Mouse (Mus musculus): ENCODE results near the gene Rbpjl.

Rbpjl gene

DNA sequence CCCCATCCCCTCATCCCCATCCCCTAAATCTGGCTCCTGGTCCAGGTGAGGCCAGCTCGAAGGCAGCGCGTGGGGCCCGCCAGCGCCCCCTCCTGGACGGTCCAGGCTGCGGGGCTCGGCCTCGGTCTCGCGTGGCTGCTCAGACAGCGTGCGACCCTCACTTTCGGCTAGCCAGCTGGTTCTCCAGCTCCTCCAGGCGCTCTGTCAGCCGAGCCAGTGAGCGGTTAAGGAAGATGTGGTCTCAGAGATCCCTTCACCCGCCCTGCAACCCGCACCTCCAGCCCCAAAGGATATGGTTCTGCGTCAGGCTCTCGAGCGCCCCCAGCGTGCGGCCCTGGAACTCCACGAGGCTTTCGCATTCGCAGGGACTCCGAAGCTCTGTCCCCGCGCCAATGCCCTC lies 13.4 kb upstream of the Rbpjl start:
- in situ Hi-C loops (cut with MboI, MseI): no loop called here

DNA sequence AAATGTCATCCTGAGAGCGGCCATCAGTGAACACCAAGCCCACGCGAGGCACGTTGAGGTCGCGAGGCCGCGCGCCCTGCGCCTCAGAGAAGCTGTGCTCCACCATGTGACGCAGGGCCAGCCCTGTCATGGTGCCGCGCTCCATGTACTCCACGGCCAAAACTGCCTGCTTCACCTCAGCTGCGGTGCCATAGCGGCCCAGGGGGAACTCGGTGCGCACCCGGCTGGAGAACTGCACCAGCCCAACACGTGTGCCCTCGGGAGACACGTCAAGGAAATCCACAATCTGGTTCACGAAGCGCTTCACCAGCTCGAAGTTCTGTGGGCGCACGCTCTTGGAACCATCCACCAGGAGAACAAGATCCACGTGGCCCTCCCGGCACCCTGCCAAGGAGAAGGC lies 9.8 kb upstream of the Rbpjl start:
- in situ Hi-C loops (cut with MboI, MseI): no loop called here

DNA sequence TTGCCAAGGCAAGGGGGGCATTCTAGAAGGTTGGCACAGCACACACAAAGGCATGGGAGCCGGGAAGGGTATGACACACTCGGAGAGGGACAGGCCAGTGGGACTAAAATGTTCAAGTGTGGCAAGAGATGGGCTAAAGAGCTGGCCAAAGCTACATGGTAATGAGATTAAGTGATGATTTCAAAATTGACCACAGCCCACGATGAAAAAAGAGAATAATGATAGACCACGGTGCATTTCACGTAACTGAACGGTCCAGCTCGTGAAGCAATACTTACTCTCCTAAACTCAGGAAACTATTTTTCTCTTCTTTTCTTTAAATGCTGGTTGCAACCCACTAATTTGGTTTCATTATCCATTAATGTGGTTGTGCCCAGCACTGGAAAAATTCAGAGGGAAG lies 6.9 kb upstream of the Rbpjl start:
- in situ Hi-C loops (cut with MboI, MseI): no loop called here

- in situ Hi-C loops (cut with MboI, MseI): no loop called here
Observed at GRCm38 (mm10) chr2:164396911-164397310, 6.0 kb upstream of the Rbpjl start.

DNA sequence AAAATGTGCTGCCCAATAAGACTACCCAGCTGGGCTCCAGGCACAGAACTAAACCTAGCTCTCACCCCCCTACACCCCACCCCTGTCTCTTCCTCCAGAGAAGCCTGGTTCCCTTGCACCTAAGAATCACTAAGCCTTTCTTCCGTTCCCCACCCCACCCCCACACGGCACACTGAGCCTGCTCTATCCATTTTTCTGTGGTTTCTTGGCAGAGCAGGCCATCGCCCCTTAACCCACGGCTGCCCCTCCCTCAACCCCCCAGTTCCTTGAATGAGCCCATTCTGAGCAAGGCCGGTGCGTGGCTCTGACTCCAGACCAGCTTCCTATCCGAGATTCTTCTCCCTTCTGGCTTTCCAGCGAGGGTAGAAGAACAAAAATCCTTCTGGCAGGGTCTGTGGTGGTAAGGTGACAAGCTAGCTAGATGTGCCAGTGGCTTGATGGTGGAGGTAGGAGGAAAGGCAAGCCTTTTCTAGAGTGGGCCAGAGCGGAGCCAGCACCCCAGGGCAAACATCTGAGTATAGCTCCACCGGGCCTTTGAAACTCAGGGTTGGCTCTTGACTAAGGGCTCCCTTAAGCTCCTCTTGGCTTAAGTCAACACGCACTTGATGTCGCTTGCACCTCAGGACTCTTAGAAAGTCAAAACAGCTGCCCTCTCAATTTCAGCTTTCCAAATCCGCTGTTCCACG lies 598 bp downstream of the Rbpjl start:
- in situ Hi-C loops (cut with MboI, MseI): no loop called here

DNA sequence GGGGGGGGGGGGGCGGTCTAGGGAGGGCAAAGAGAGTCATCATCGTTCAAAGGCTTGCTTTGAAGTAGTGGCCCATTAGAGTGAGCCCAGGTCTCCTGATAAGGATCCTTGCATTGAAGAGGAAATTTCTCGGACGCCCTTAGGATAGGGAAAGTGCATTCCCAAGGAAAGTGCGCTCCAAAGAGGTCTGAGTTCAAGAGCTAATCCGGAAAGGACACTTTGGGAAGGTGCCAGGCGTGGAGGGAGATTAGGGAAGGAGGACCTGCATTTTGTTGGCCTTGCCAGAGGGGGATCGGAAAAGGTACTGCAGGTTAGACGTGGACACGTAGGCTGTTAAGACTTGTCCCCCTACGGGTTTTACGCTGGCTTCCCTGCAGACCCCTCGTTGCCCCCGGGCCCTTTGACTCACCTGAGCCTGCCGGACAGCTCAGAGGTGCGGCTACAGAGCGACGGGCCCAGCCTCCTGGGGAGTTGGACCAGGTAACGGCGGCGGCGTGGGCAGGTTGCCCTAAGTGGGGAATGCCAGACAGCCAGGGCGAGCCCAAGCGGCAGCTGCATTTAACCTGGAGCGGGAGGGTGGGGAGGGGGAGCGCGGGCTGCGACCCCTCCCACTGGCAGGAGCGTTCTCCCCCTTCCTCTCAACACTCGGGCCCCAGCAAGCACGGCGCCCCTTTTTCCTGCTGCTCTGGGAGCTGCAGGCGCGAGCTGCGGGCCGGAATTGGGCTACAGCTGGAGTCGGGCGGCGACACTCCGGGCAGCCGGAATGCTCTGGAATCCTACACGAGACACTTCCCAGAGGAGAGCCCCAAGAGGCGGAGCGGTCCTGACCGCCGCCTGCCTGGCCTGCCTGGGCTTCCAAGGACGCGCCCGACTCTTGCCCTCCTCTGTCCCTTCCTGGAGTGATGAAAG lies 1.4 kb downstream of the Rbpjl start:
- in situ Hi-C loops (cut with MboI, MseI): no loop called here

DNA sequence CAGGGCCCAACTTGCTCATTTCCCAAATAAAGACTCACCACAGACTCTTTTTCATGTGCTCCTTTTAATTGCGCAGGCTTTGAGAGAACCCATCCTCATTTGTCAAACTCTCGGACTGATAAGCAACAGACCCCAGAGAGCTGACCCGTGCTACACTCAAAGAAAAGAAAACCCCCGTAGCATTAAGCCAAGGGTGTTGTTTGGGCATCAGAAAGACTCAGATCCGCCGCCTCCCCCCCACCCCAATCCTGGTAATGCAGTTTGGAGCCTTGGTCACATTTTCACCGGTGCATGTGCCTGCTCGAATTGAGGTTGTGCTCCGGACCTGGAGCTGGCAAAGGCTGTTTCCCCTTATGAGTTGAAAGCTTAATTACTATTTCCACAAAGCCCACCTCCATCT lies 2.1 kb downstream of the Rbpjl start, which contains the start of gene Matn4:
TSS of gene Matn4 (minus strand) at position 101 of the 400 bp plus-strand sequence.
- in situ Hi-C loops (cut with MboI, MseI): no loop called here

- in situ Hi-C loops (cut with MboI, MseI): no loop called here
Observed at GRCm38 (mm10) chr2:164405519-164405918, 2.6 kb downstream of the Rbpjl start.

DNA sequence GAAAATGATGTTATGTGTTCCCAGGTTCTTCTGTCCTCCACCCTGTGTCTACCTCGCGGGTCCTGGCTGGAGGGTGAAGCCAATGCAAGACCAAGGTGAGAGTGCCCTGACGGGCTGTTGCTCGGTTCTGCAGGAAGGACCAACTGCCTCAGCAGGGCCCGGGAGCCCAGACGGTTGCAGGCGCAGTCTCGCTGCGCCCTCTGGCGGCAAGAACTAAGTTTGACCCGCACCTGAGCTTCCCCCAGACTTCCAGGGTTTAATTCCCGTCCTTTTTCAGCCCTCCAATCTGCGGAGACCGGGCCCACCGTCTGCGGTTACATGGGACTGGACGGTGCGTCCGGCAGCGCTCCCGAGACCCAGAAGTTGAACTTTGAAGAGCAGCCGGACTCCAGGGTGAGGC lies 4.8 kb downstream of the Rbpjl start:
- in situ Hi-C loops (cut with MboI, MseI): no loop called here

- in situ Hi-C loops (cut with MboI, MseI): no loop called here
Observed at GRCm38 (mm10) chr2:164414167-164414566, 11.2 kb downstream of the Rbpjl start.

DNA sequence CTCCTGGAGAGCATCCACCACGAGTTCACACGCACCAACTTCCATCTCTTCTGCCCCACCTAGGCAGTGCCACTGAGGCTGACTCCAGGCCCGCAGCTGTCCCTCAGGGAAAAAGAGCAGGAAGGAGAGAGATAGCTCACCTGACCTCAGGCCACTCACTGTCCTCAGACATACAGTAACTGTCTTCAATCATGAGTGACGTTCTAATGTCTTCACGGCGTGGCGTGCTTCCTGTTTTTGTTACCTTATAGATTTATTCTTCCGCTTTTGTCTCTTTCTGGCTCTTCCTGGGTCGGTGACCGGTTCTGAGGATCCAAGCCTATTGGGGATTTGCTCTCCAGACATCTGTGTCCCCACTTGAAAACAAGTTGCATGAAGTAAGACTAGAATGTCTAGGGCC lies 11.6 kb downstream of the Rbpjl start:
- in situ Hi-C loops (cut with MboI, MseI): no loop called here

DNA sequence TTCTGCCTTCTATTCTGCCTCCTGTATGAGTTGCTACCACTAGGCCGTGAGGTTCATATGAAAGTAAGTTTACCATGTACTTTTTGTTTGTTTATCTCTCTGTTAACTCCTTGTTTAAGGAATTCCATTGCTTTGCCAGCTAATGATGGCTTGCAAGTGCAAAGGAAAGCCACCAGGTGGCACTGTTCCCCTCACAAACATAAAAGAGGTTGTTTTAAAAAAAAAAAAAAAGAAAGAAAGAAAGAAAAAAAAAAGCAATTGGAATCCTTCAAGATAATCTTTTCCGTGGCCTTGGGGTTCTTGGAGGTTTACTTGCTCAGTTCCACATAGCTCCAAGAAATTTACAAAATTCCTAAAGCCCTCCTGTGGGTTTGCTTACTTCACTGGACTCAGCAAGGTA lies 14.3 kb downstream of the Rbpjl start:
- in situ Hi-C loops (cut with MboI, MseI): loop anchor here in 1 of 2 experiments (5.0 kb wide), 1 partner anchor 110 kb away; no protein-coding TSS in a partner anchor

DNA sequence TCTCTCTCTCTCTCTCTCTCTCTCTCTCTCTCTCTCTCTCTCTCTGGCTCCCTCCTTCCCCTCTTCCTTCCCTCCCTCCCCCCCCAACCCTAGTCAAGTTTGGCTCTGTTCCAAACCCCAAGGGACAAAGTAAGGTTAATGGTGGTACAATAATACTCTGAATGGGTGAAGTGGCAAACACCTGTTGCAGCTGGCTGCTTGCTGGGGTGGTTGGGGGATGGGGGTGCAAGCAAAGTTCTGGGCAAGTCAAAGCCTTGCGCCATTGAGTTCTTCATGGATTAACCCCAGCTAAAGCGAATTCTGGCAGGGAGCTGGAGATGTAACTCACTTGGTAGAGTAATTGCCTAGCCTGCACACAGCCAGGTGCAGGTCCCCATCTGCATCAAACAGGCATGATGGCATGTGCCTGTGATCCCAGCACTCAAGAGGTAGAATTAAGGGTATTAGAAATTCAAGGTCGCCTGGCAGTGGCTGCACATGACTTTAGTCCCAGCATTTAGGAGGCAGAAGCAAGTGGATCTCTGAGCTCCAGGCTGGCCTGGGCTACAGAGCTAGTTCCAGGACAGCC lies 15.5 kb downstream of the Rbpjl start:
- in situ Hi-C loops (cut with MboI, MseI): loop anchor here in 1 of 2 experiments (5.0 kb wide), 1 partner anchor 109 kb away; no protein-coding TSS in a partner anchor

GRCm38 (mm10) chr2:164419489-164419888 lies 16.5 kb downstream of the Rbpjl start:
- in situ Hi-C loops (cut with MboI, MseI): loop anchor here in 1 of 2 experiments (5.0 kb wide), 1 partner anchor 108 kb away; no protein-coding TSS in a partner anchor

DNA sequence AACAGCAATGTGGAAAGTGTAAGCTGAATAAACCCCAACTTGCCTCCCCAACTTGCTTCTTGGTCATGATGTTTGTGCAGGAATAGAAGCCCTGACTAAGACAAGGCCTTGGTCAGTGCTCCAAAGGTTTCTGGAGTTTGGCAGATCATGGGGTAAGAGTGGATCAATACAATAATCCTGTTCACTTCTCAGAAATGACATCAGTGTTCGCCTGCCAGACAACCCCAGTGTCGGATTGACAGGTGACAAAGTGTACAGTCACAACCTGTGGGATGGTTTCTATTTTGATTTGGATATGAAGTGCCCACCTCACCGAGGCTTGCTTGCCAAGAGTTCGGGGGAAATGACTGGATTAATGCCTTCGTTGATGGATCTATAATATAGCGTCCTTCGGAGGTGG lies 18.4 kb downstream of the Rbpjl start:
- in situ Hi-C loops (cut with MboI, MseI): no loop called here

DNA sequence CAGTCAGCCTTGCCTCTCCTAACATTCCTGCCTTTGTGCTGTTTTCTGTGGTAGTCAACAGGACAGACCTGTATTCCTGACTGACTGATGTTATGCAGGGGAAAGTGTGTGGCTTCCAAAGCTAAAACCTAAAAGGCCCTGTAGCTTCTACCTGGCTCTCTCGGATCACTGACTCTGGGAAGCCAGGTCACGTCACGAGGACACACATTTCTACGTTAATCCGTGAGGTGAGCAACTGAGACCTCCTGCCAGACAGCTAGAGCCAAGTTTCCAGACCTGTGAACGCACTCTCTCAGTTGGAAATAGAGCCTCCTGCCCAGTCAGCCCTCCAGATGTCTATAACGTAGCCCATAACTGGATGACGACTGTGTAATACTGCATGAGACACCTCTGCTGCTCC lies 19.0 kb downstream of the Rbpjl start:
- in situ Hi-C loops (cut with MboI, MseI): no loop called here

- in situ Hi-C loops (cut with MboI, MseI): no loop called here
Observed at GRCm38 (mm10) chr2:164422675-164423393, 19.9 kb downstream of the Rbpjl start.

DNA sequence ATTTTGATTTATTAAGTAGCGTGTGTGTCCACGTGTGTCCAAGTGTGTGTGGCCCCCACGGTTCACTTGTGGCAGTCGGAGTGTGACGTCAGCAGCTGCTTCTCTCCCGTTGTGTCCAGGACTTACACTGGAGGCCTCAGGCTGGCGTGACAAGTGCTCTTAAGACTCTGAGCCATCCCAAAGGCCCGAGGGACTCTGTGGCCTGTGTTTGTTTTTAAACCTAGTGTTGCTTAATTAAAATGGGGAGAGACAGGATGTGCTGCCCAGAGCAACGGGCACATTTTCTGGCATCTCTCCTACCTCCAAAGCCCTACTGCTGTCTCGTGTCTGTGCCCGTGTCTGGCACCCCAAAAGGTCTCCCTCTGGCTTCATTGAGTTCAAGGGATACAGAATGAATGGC lies 20.5 kb downstream of the Rbpjl start:
- in situ Hi-C loops (cut with MboI, MseI): no loop called here

- in situ Hi-C loops (cut with MboI, MseI): no loop called here
Observed at GRCm38 (mm10) chr2:164424406-164424805, 21.5 kb downstream of the Rbpjl start.

- in situ Hi-C loops (cut with MboI, MseI): no loop called here
Observed at GRCm38 (mm10) chr2:164425401-164425800, 22.5 kb downstream of the Rbpjl start.

- in situ Hi-C loops (cut with MboI, MseI): no loop called here
Observed at GRCm38 (mm10) chr2:164426121-164426520, 23.2 kb downstream of the Rbpjl start.

DNA sequence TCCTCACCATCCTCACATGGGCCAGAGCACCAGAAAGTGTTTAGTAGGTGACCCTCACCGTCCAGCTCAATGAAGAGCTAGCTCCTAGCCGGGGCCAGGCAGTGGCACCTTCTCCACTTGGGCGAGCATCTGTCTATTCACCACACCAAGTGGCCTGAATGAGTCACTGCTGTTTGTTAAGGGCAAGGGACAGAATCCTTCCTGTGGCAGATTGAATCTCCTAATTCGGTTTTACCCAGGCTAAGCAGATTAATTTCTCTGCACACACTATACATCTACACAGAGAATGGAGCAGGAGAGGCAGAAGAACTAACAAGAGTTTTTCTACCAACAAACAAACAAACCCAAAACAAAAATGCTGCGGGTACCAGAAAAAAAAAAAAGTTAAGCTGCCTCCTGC lies 24.0 kb downstream of the Rbpjl start:
- in situ Hi-C loops (cut with MboI, MseI): no loop called here

All from T-helper 17 cell (primary cell).